Mouse (Mus musculus): Measurements from ENCODE around the gene Itgb8.

DNA sequence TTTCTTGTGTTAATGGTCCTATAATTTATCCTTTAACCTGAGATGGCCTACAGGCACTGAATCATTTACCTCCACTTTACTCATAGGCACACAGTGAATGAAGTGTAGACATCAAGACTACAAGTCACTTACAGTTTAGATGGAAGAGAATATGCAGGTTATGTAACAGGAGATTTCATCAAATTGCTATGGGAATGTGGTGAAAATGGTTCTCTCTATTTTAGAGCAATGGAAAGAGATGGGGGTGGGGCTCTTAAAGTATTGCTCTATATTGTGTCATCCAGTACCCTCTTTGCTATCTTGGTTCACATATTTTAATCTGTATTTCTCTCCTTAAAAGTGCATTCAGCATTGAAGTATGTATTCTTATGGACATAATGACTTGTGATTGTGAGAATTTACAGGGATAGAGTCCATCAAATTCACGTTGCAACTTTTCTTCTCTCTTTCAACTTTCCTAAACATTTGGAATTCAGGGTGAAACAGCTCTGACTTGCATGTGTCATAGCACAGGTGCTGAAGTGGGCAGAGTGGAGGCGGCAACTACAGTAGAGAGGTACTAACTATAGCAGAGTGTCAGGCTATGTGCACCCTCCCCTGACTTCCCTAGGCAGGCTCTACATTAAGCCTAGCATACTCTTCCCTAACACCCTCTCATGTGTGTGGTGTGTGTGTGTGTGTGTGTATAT lies 29.1 kb downstream of the Itgb8 start:
- TF ChIP-seq CTCF (IDR thresholded peaks at IDR 0.05; ENCODE audit: control insufficient read depth, insufficient read depth, low read length) (no peak), POLR2A (IDR thresholded peaks at IDR 0.05; ENCODE audit: borderline replicate concordance, control insufficient read depth, low read depth, low read length) (no peak)

Data from bone marrow, adult 2 months (tissue).